Mouse (Mus musculus) adipocyte (in vitro differentiated cells): ENCODE data around the gene Selplg.
A peak's percentile ranks its signal among the peaks of the same experiment; 100 is the strongest.
"Not testable (repeated sequence)": the region's sequence is repeated elsewhere in the genome, so short reads cannot be mapped to it uniquely, and the experiment has no call there.

Experiments used
- DNase-seq: peaks from one replicate; pipeline ENCODE4 v3.0.0-alpha.2; 2016; ENCODE audit warnings: low spot score

Selplg gene

GRCm38 (mm10) chr5:113791197-113792095 lies 41.0 kb downstream of the Selplg start:
- DNase-seq: no peak

DNA sequence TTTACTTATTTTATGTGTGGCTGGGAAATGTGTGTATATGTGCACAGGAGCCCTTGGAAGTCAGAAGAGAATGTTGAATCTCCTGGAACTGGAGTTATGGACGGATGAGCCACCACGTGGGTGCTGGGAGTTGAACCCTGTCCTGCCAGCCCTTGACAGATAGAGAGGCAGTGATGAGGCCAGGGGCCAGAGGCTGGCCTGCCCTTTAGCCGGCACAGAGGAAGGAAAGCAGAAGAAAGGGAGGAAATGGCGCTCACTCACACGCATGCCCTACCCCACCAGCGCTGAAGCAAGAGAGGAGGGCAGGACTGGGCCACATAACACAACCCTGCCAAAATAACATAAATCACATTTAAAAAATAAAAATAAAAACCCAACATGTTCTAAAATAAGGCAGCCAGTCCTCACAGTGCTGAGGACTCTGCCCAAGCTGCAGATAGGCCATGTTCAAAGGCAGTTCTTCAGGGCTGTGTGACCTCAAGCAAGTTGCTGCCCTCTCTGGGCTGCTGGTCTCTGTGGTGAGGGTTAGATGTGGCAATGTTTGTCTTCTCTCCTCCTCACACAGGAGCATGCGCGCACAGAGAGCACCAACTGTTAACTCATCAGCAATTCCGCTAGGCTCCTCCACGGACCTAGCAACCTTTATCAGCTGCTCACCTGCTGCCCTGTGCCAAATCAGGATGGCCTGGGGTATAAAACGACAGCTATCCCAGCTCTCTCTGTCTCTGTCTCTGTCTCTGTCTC lies 41.8 kb downstream of the Selplg start:
- DNase-seq: no peak

GRCm38 (mm10) chr5:113789075-113789788 lies 43.2 kb downstream of the Selplg start:
- DNase-seq: no peak

- DNase-seq: no peak
These were observed 43.8 kb downstream of the Selplg start for GRCm38 (mm10) chr5:113788645-113789044.

DNA sequence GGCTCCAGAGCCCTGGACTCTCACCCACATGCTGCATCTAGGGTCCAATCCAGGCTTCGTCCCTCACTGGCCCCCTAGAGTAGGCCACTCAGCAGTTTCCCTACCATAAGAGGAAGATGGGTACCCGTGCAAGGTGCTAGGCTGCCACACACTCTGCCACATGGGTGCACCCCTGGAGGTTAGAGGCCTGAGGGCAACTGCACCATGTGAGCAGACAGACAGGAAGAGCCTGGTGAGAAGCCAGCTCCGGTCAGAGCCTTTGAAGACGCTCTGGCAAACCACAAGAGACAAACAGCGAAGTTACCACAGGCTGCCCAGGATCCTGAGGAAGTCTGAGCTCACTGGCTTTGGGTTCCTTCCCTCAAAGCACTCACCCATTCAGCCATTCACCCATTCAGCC lies 45.5 kb downstream of the Selplg start:
- DNase-seq: no peak

DNA sequence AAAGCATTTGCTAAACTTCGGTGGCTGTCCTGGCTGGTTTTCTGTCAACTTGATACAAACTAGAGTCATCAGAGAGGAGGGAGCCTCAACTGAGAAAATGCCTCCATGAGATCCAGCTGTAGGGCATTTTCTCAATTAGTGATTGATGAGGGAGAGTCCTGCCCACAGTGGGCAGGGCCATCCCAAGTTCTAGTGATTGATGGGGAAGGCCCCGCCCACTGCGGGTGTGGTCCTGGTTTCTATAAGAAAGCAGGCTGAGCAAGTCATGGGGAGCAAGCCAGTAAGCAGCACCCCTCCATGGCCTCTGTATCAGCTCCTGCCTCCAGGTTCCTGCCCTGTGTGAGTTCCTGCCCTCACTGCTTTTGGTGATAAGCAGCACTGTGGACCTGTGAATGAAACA lies 48.3 kb downstream of the Selplg start:
- DNase-seq: not testable (repeated sequence)

- DNase-seq: peak; percentile 53
These were observed 48.9 kb downstream of the Selplg start for GRCm38 (mm10) chr5:113783581-113784001.

GRCm38 (mm10) chr5:113782624-113783023 lies 49.8 kb downstream of the Selplg start:
- DNase-seq: no peak

GRCm38 (mm10) chr5:113781875-113782274 lies 50.6 kb downstream of the Selplg start:
- no peak for DNase-seq

DNA sequence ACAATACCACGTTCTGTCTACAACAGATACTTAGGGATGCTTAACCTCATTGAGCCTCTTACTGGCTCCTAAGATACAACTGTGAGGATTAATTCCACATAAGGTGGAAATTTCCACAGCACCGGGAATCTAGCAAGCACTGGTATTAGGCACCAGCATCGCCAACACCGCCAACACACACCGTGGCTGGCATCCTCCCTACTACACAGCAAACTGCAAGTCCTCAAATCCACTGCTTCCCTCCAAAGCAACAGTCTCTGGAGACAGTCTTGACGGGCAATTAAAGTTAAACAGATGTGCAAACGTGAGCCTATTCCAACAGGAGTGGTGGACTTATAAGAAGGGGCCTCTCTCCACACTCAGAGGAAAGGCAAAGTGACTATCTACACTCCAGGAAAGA lies 51.2 kb downstream of the Selplg start:
- no peak for DNase-seq

- no peak for DNase-seq
These were observed 51.7 kb downstream of the Selplg start for GRCm38 (mm10) chr5:113780763-113781162.

DNA sequence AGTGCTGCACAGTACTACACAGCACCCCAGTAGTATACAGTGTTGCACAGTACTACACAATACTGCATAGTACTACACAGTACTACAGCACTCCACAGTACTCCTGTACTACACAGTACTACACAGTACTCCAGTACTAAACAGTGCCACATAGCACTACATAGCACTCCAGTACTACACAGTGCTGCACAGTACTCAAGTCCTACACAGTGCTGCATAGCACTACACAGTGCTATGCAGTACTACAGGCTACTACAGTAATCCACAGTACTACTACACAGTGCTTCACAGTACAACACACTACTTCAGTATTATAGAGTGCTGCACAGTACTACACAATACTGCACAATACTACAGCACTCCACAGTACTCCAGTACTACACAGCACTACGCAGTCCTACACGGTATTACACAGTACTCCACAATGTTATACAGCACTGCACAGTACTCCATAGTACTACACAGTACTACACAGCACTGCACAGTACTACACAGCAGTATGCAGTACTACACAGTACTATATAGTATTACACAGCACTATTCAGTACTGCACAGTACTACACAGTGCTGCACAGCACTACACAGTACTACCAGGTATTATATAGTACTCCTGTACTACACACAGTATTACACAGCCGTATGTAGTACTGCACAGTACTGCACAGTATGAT lies 52.2 kb downstream of the Selplg start:
- DNase-seq: no peak

DNA sequence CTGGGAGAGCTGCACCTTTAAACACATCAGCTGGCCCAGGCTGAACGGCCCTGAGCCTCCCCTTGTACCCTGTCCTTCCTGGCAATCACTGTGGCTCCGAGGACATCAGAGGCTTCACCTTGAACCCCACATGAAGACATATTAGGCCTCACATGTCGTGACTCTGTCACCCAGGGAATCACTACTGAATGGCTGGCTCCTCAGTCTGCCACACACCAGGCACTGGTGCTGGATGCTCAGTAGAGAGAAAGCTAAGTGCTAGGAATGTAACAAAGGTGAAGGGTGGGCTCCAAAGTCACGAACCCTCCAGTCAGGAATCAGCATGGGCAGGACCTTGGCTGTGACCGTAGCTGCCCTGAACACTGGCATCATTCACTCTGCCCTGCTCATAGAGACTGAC lies 52.9 kb downstream of the Selplg start:
- DNase-seq: no peak

DNA sequence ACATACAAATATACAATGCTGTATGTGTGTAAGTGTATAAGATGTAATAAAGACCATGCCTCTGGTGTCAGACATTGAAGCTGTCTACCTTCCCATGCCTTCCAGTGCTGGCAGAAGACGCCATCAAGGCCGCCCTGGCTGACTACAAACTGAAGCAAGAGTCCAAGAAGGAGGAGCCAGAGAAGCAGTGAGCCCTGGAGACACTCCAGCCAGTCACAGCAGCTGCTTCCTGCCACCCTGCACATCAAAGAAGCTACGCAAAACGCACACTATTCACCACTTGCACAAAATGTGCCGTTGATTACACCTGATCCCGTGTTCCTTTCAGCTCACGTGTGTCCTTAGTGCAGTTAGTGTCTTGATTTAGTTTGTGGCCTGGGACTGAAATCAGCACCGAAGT lies 54.7 kb downstream of the Selplg start:
- not testable (repeated sequence) for DNase-seq

DNA sequence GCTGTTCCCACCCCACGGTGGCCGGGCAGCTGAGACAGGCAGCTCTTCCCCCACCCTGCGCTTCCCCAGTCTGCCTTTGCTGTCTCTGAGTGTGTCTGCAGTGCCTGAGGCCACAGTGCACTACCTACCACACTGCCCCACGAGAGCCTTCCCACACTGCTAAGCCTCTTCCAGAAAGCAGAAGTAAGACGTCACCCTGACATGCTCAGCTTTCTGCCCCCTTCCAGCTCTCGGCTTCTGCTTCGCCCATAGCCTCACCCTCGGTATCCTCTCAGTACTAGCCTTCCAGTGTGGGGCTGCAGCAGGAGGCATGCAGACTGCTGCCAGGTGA lies 55.6 kb downstream of the Selplg start:
- no peak for DNase-seq

- no peak for DNase-seq
These were observed 56.1 kb downstream of the Selplg start for GRCm38 (mm10) chr5:113776128-113776895.

- DNase-seq: no peak
These were observed 56.9 kb downstream of the Selplg start for GRCm38 (mm10) chr5:113775585-113775984.

GRCm38 (mm10) chr5:113773664-113774063 lies 58.8 kb downstream of the Selplg start:
- DNase-seq: peak; percentile 91

DNA sequence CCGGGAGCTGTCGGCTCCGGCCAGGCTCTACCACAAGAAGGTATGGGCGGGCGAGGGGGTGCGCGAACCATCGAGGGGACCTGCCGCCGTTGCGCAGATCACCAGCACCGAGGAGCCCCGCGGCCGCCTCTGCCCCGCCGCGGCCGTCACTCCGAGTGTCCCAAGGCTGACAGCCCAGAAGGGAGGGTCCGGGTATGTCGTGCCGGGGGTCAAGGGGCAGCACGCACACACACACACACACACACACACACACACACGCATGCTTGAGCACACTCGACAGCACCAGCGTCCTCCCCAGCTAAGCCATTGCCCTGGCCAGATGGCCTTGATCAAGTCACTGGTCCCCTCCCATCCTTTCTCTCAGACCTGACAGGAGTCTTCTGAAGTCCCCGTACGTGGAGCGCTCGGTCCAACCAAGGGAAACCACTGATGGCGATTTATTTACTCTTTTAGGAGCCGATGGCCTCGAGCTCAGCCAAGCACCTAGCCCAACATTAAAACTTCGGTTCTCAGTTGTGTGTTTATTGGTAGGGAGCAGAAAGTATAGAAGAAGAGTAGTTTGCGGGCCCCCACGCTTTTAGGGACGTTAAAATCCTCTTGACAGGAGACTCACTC lies 59.4 kb downstream of the Selplg start:
- peak; percentile 42 for DNase-seq

DNA sequence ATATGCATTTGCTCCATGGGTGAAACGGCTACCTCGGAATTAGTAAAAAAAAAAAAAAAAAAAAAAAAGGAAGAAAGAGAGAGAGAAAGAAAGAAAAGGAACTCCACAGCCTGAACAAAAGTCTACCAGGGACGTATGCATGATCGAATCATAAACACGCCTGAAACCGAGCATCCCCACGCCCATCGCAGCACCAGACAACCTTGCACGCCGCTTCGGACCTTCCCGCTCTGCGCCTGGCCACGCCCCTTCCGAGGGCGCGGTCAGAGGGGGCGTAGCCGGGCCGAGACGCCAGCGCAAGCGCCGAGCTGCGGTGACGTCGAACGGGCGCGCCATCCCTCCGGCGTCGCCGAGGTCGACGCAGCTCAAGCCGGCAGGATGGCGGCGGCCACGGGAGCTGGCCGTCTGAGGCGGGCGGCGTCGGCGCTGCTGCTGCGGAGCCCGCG lies 60.0 kb downstream of the Selplg start, which contains the start of the genes Sart3 and Iscu:
Sart3 (minus strand) TSS at position 61 of the 446 bp plus-strand sequence.
Iscu (plus strand) TSS at position 299 of the 446 bp plus-strand sequence.
- DNase-seq: peak; percentile 91
